Mouse (Mus musculus) liver, embryonic 11.5 days (tissue): ENCODE data around the gene Cyren. TPM values are rescaled to one million over a fixed set of nuclear protein-coding genes. Genes with fewer than 3 reads are reported as not detected.

Source experiments
- ATAC-seq: fragments of 200-750 bp; cut with Nextera tagmentation; replicated peaks from 2 replicates; pipeline ENCODE4 v1.8.0; 2017; ENCODE audit warnings: moderate number of reproducible peaks, mild to moderate bottlenecking, moderate TSS enrichment, moderate library complexity; ENCODE audit not compliant: low FRiP score
- DNase-seq: peaks from one replicate; pipeline ENCODE4 v3.0.0-alpha.2; 2017; ENCODE audit warnings: low spot score
- H3K27ac ChIP-seq: fragments of 300-500 bp; sonication (generic); 2 replicates; pipeline ENCODE4 v1.5.1; 2014; ENCODE audit warnings: mild to moderate bottlenecking, low read depth, low read length, control low read depth
- H3K27me3 ChIP-seq: fragments of 300-500 bp; sonication (generic); replicated peaks from 2 replicates; pipeline ENCODE4 v1.6.1; 2014; ENCODE audit warnings: low read length, mixed read lengths; ENCODE audit not compliant: control insufficient read depth, insufficient read depth
- H3K36me3 ChIP-seq: fragments of 300-500 bp; sonication (generic); 2 replicates; pipeline ENCODE4 v1.6.1; 2014; ENCODE audit warnings: mild to moderate bottlenecking, low read length, moderate library complexity, mixed read lengths; ENCODE audit not compliant: control insufficient read depth, insufficient read depth
- H3K4me1 ChIP-seq: fragments of 300-500 bp; sonication (generic); replicated peaks from 2 replicates; pipeline ENCODE4 v1.6.1; 2014; ENCODE audit warnings: low read length, mixed read lengths; ENCODE audit not compliant: control insufficient read depth, insufficient read depth
- H3K4me2 ChIP-seq: fragments of 300-500 bp; sonication (generic); 2 replicates; pipeline ENCODE4 v1.6.1; 2014; ENCODE audit warnings: mild to moderate bottlenecking, control low read depth, moderate library complexity
- H3K4me3 ChIP-seq: fragments of 300-500 bp; sonication (generic); 2 replicates; pipeline ENCODE4 v1.5.1; 2014; ENCODE audit warnings: low read depth, low read length, control low read depth
- H3K9ac ChIP-seq: fragments of 300-500 bp; sonication (generic); 2 replicates; pipeline ENCODE4 v1.6.1; 2014; ENCODE audit warnings: low read depth, low read length, control low read depth
- H3K9me3 ChIP-seq: fragments of 300-500 bp; sonication (generic); 2 replicates; pipeline ENCODE4 v1.6.1; 2016; ENCODE audit warnings: low read length, inconsistent platforms, mixed read lengths; ENCODE audit not compliant: control insufficient read depth
- polyA plus RNA-seq: library from polyadenylated mRNA; unstranded; fragments of >200 nt; fragmentation: Nextera tagmentation; extraction: Ambion mirVana; gene quantifications from 2 replicates; pipeline ENCODE4 v1.2.1, GENCODE M21; 2014

The Cyren gene
- polyA plus RNA-seq, 1 experiment from 2014 or later = 20.1 TPM

- Histone ChIP-seq H3K4me2 (no peak overlapping the region), H3K27me3 (no peaks in the 10 kb centered on the region), H3K4me3 (no peak overlapping the region), H3K9me3 (no peaks in the 10 kb centered on the region), H3K4me1 (no peaks in the 10 kb centered on the region), H3K27ac (no peak overlapping the region), H3K9ac (no peak overlapping the region), H3K36me3 (no peaks in the 10 kb centered on the region)
- DNase-seq (no peak), ATAC-seq (no peak)
Measured at GRCm38 (mm10) chr6:34824406-34824805, 53.5 kb downstream of the Cyren start.

Other genes with a start within 250 kb of the Cyren start
- gene Agbl3, start 97.6 kb downstream of the Cyren start, polyA plus RNA-seq = 4.4 and 4.5 TPM in 2 replicates
- 2.7 and 3.2 TPM in 2 replicates for gene Tmem140, start 14.9 kb downstream of the Cyren start, polyA plus RNA-seq
- 15.5 and 19.3 TPM in 2 replicates for gene Wdr91, start 32.8 kb upstream of the Cyren start, polyA plus RNA-seq
- gene Stra8, start 42.1 kb upstream of the Cyren start, polyA plus RNA-seq = not detected in 2 replicates
- gene Slc23a4, start 110.3 kb upstream of the Cyren start, polyA plus RNA-seq = 0.71 and 0.86 TPM in 2 replicates